Mouse (Mus musculus) neural tube, embryonic 15.5 days (tissue): ENCODE measurements around the gene Mfsd12. TPM values are rescaled to one million over a fixed set of nuclear protein-coding genes. Genes with fewer than 3 reads are reported as not detected.

ENCODE experiments used
- ATAC-seq: fragments of 200-750 bp; cut with Nextera tagmentation; 2 replicates; pipeline ENCODE4 v1.8.0; 2017; ENCODE audit warnings: mild to moderate bottlenecking, moderate TSS enrichment, moderate library complexity; ENCODE audit not compliant: low FRiP score
- H3K27ac ChIP-seq: fragments of 300-500 bp; sonication (generic); replicated peaks from 2 replicates; pipeline ENCODE4 v1.5.1; 2015; ENCODE audit warnings: mild to moderate bottlenecking, inconsistent platforms
- H3K27me3 ChIP-seq: fragments of 300-500 bp; sonication (generic); replicated peaks from 2 replicates; pipeline ENCODE4 v1.6.1; 2015; ENCODE audit warnings: inconsistent platforms
- H3K36me3 ChIP-seq: fragments of 300-500 bp; sonication (generic); 2 replicates; pipeline ENCODE4 v1.6.1; 2015; ENCODE audit warnings: inconsistent platforms
- H3K4me1 ChIP-seq: fragments of 300-500 bp; sonication (generic); 2 replicates; pipeline ENCODE4 v1.6.1; 2015; ENCODE audit warnings: inconsistent platforms
- H3K4me2 ChIP-seq: fragments of 300-500 bp; sonication (generic); 2 replicates; pipeline ENCODE4 v1.6.1; 2015; ENCODE audit warnings: inconsistent platforms, mild to moderate bottlenecking, moderate library complexity
- H3K4me3 ChIP-seq: fragments of 300-500 bp; sonication (generic); replicated peaks from 2 replicates; pipeline ENCODE4 v1.5.1; 2015; ENCODE audit warnings: mild to moderate bottlenecking, inconsistent platforms
- H3K9ac ChIP-seq: fragments of 300-500 bp; sonication (generic); replicated peaks from 2 replicates; pipeline ENCODE4 v1.6.1; 2015; ENCODE audit warnings: mild to moderate bottlenecking, inconsistent platforms
- H3K9me3 ChIP-seq: fragments of 300-500 bp; sonication (generic); replicated peaks from 2 replicates; pipeline ENCODE4 v1.6.1; 2016; ENCODE audit warnings: inconsistent platforms
- WGBS: fragments of 180-500 bp; shearing (Covaris S2); methylation state at CpG from one replicate; pipeline ENCODE4 v1.1.7; 2015; ENCODE audit warnings: mixed read lengths; 5-methylcytosine and 5-hydroxymethylcytosine counted together
- microRNA-seq: library from miRNA; unstranded; fragments of <30 nt; microRNA quantifications from one replicate; pipeline ENCODE4, GENCODE M21; 2017
- polyA plus RNA-seq: library from polyadenylated mRNA; unstranded; fragments of >200 nt; fragmentation: Nextera tagmentation; extraction: Ambion mirVana; gene quantifications from 2 replicates; pipeline ENCODE4 v1.2.1, GENCODE M21; 2015

Gene Mfsd12
- polyA plus RNA-seq, 1 experiment from 2014 or later: 22.9 TPM

- Histone ChIP-seq H3K27ac (peak overlapping the region; percentile 41; the same call in 1 of the 2 replicates), H3K4me2 (peak overlapping the region; percentile 34), H3K36me3 (peaks cover 2% of the 10 kb centered on the region; the same call in 1 of the 2 replicates), H3K9me3 (no peaks in the 10 kb centered on the region), H3K4me1 (peaks cover 90% of the 10 kb centered on the region), H3K4me3 (no peak overlapping the region), H3K9ac (no peak overlapping the region), H3K27me3 (0 out of 2 replicates have a peak, but pooled peaks cover 2% of the 10 kb centered on the region)
- 26% methylated on average over 26 of the region's 26 CpGs for WGBS
- ATAC-seq: no peak
Observed at GRCm38 (mm10) chr10:81413310-81414261, 56.3 kb downstream of the Mfsd12 start.

GRCm38 (mm10) chr10:81414682-81415081 is 57.4 kb downstream of the Mfsd12 start:
- H3K36me3 ChIP-seq: peaks cover 6% of the 10 kb centered on the region; the same call in 1 of the 2 replicates
- no peaks in the 10 kb centered on the region for H3K27me3 ChIP-seq
- ATAC-seq: no peak
- peak overlapping the region; percentile 34; the same call in 1 of the 2 replicates for H3K4me2 ChIP-seq
- no peak overlapping the region for H3K4me3 ChIP-seq
- H3K4me1 ChIP-seq: peaks cover 88% of the 10 kb centered on the region
- no peaks in the 10 kb centered on the region for H3K9me3 ChIP-seq
- H3K27ac ChIP-seq: no peak overlapping the region
- H3K9ac ChIP-seq: no peak overlapping the region

GRCm38 (mm10) chr10:81415146-81415545 is 57.9 kb downstream of the Mfsd12 start:
- H3K4me2 ChIP-seq: no peak overlapping the region
- no peak for ATAC-seq
- 77% methylated on average over 5 of the region's 5 CpGs for WGBS
- no peak overlapping the region for H3K4me3 ChIP-seq
- H3K27me3 ChIP-seq: no peaks in the 10 kb centered on the region
- peaks cover 10% of the 10 kb centered on the region; the same call in 1 of the 2 replicates for H3K36me3 ChIP-seq
- H3K9ac ChIP-seq: no peak overlapping the region
- H3K9me3 ChIP-seq: no peaks in the 10 kb centered on the region
- no peak overlapping the region for H3K27ac ChIP-seq
- H3K4me1 ChIP-seq: peaks cover 84% of the 10 kb centered on the region

Small RNA genes lying within 50 kb of the gene (microRNA-seq; reads per million reads assigned to microRNA genes)
- not detected for gene Mir6913

Other genes with a start within 250 kb of the Mfsd12 start
- 14.8 and 21.0 TPM in 2 replicates for gene Zbtb7a, start 222.3 kb upstream of the Mfsd12 start, polyA plus RNA-seq
- gene Pias4, start 189.6 kb upstream of the Mfsd12 start, polyA plus RNA-seq: 52.8 and 57.3 TPM in 2 replicates
- gene Eef2, start 180.9 kb upstream of the Mfsd12 start, polyA plus RNA-seq: 493 and 549 TPM in 2 replicates
- gene Dapk3, start 174.5 kb upstream of the Mfsd12 start, polyA plus RNA-seq: 65.7 and 70.4 TPM in 2 replicates
- not detected in 2 replicates for gene 4930442H23Rik, start 173.6 kb upstream of the Mfsd12 start, polyA plus RNA-seq
- gene Nmrk2, start 155.4 kb upstream of the Mfsd12 start, polyA plus RNA-seq: 0.17 and 0.26 TPM in 2 replicates
- 64.8 and 91.1 TPM in 2 replicates for gene Atcay, start 126.7 kb upstream of the Mfsd12 start, polyA plus RNA-seq
- gene Zfr2, start 124.3 kb upstream of the Mfsd12 start, polyA plus RNA-seq: 27.1 and 31.9 TPM in 2 replicates
- 37.1 and 48.3 TPM in 2 replicates for gene Matk, start 104.6 kb upstream of the Mfsd12 start, polyA plus RNA-seq
- gene Mrpl54, start 90.6 kb upstream of the Mfsd12 start, polyA plus RNA-seq: 155 and 160 TPM in 2 replicates
- gene Apba3, start 90.5 kb upstream of the Mfsd12 start, polyA plus RNA-seq: 38.0 and 39.1 TPM in 2 replicates
- gene Tjp3, start 65.9 kb upstream of the Mfsd12 start, polyA plus RNA-seq: 4.1 and 7.9 TPM in 2 replicates
- 116 and 124 TPM in 2 replicates for gene Pip5k1c, start 64.5 kb upstream of the Mfsd12 start, polyA plus RNA-seq
- gene Cactin, start 36.4 kb upstream of the Mfsd12 start, polyA plus RNA-seq: 27.8 and 34.0 TPM in 2 replicates
- gene Tbxa2r, start 28.8 kb upstream of the Mfsd12 start, polyA plus RNA-seq: 5.5 and 11.4 TPM in 2 replicates
- gene Gipc3, start 14.2 kb upstream of the Mfsd12 start, polyA plus RNA-seq: not detected in 2 replicates
- 31.0 and 48.9 TPM in 2 replicates for gene Hmg20b, start 7.0 kb upstream of the Mfsd12 start, polyA plus RNA-seq
- 1.3 and 1.5 TPM in 2 replicates for gene 4930404N11Rik, start 8.3 kb downstream of the Mfsd12 start, polyA plus RNA-seq
- gene Fzr1, start 21.0 kb downstream of the Mfsd12 start, polyA plus RNA-seq: 132 and 146 TPM in 2 replicates
- 101 TPM in 2 replicates for gene Dohh, start 26.9 kb downstream of the Mfsd12 start, polyA plus RNA-seq
- gene Gm48551, start 27.0 kb downstream of the Mfsd12 start, polyA plus RNA-seq: 5.7 and 7.2 TPM in 2 replicates
- gene Gm48552, start 31.5 kb downstream of the Mfsd12 start, polyA plus RNA-seq: 3.4 and 3.6 TPM in 2 replicates
- gene Smim24, start 35.6 kb downstream of the Mfsd12 start, polyA plus RNA-seq: 2.5 and 9.3 TPM in 2 replicates
- 35.0 and 35.8 TPM in 2 replicates for gene Nfic, start 98.1 kb downstream of the Mfsd12 start, polyA plus RNA-seq
- 54.8 and 62.5 TPM in 2 replicates for gene Celf5, start 125.2 kb downstream of the Mfsd12 start, polyA plus RNA-seq
- 68.5 and 70.3 TPM in 2 replicates for gene Ncln, start 138.9 kb downstream of the Mfsd12 start, polyA plus RNA-seq
- 0.69 and 2.1 TPM in 2 replicates for gene S1pr4, start 142.6 kb downstream of the Mfsd12 start, polyA plus RNA-seq
- gene Gna15, start 166.7 kb downstream of the Mfsd12 start, polyA plus RNA-seq: 1.7 and 2.6 TPM in 2 replicates
- 91.1 and 102 TPM in 2 replicates for gene Gna11, start 187.7 kb downstream of the Mfsd12 start, polyA plus RNA-seq
- gene Aes, start 202.0 kb downstream of the Mfsd12 start, polyA plus RNA-seq: 771 and 825 TPM in 2 replicates
- gene Tle2, start 217.1 kb downstream of the Mfsd12 start, polyA plus RNA-seq: 41.8 and 49.9 TPM in 2 replicates
- gene Tle6, start 243.6 kb downstream of the Mfsd12 start, polyA plus RNA-seq: 5.7 and 7.3 TPM in 2 replicates
- 1.3 and 2.3 TPM in 2 replicates for gene BC025920, start 248.8 kb downstream of the Mfsd12 start, polyA plus RNA-seq